Mouse (Mus musculus) ES-E14 (cell line): ENCODE data around the gene Slc25a34.

ENCODE experiments used
- CHD2 ChIP-seq: IDR thresholded peaks from 2 replicates; pipeline ENCODE4 v1.6.1; 2014; ENCODE audit warnings: mild to moderate bottlenecking, low read depth, low read length, inconsistent platforms
- ZNF384 ChIP-seq: IDR thresholded peaks from 2 replicates; pipeline ENCODE4 v1.6.1; 2012; ENCODE audit warnings: low read depth, low read length, inconsistent platforms

- TF ChIP-seq CHD2 (no peak), ZNF384 (no peak)
Measured at GRCm38 (mm10) chr4:141651286-141651685, 27.7 kb upstream of the Slc25a34 start.
